17 mouse cellular contexts compared by ENCODE assay signal in the genomic region with DNA sequence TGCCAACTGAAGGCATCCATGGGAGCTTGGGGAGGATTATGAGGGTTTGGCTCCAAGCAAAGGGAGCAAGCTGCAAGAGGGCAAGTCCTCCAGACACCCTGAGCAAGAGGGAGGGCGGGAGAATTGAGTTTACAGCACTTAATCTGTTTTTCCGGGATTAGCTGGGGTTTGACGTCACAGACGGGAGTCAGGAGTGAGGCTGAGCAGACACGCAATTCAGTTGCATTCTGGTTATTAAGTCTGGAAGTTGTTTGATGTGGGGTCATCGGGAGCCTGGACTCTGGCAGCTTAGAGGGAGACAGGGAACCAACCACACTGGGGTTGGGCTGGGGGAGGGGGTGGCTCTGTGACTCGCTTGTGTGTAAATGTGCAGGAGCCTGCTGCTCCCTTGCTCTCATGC. TPM values are rescaled to one million over a fixed set of nuclear protein-coding genes. Genes with fewer than 3 reads are reported as not detected.
DNase-seq lines count a peak whose midpoint lies in the region; ATAC-seq and TF ChIP-seq lines count a peak whose summit lies in the region.
"Had no signal": no experiment of that assay in that cellular context is flagged by ENCODE, and none has a peak within 500 bp of the region (broad histone marks: within the 10 kb centered on the region; RNA-seq: fewer than 3 reads in every experiment).

No protein-coding gene starts in this region.

- DNase-seq in heart, adult 18-20 months: no peak
- peak; percentile 67 for DNase-seq in retina, adult 2 months (ENCODE audit: low read depth, low spot score)
- no peak for DNase-seq in retina, embryonic 14.5 days (ENCODE audit: low spot score)
- peak; percentile 75 for DNase-seq in yolk sac, embryonic 10.5 days (ENCODE audit: low spot score)
- no peak for DNase-seq in right cerebral cortex, postnatal 14 days
- DNase-seq: cerebellum, adult 11 months; kidney, adult 2 months; liver, embryonic 13.5 days; right cerebral cortex, postnatal 4 days; thymus, postnatal 14 days had no signal

- no peaks in the 10 kb centered on the region for H3K36me3 ChIP-seq in heart, embryonic 15.5 days
- no peaks in the 10 kb centered on the region for H3K36me3 ChIP-seq in intestine, postnatal 0 days (ENCODE audit: control insufficient read depth, insufficient read depth)
- H3K36me3 ChIP-seq in hindbrain, embryonic 13.5 days: no peaks in the 10 kb centered on the region
- H3K36me3 ChIP-seq: hindbrain, embryonic 12.5 days; liver, embryonic 13.5 days had no signal

- WGBS in heart, embryonic 15.5 days: 39% methylated on average over 7 of the region's 7 CpGs
- 22% methylated on average over 7 of the region's 7 CpGs for WGBS in intestine, postnatal 0 days
- 73% methylated on average over 7 of the region's 7 CpGs for WGBS in hindbrain, embryonic 13.5 days

- TF ChIP-seq CTCF in intestine, postnatal 0 days (IDR thresholded peaks at IDR 0.05; ENCODE audit: low read depth): no peak

- ATAC-seq in heart, embryonic 15.5 days (replicated peaks; ENCODE audit: insufficient number of reproducible peaks, insufficient read depth, low FRiP score, low read depth): no peak
- ATAC-seq in intestine, postnatal 0 days: no peak
- no peak for ATAC-seq in hindbrain, embryonic 13.5 days (ENCODE audit: low FRiP score)
- ATAC-seq: activated CD4-positive, CD25-positive, alpha-beta regulatory T cell, adult 4 months; CD4-positive, CD25-positive, alpha-beta regulatory T cell, adult 4 months had no signal

- H3K4me2 ChIP-seq in heart, embryonic 15.5 days: no peak overlapping the region
- H3K4me2 ChIP-seq in intestine, postnatal 0 days (replicated peaks; ENCODE audit: low read depth): 0 out of 2 replicates have a peak overlapping the region, but pooled peaks have one; percentile 21
- no peak overlapping the region for H3K4me2 ChIP-seq in hindbrain, embryonic 13.5 days
- H3K4me2 ChIP-seq: hindbrain, embryonic 12.5 days; liver, embryonic 13.5 days had no signal

- no peak overlapping the region for H3K9ac ChIP-seq in heart, embryonic 15.5 days
- H3K9ac ChIP-seq in intestine, postnatal 0 days (ENCODE audit: low read depth, low read length): no peak overlapping the region
- no peak overlapping the region for H3K9ac ChIP-seq in hindbrain, embryonic 13.5 days
- H3K9ac ChIP-seq: hindbrain, embryonic 12.5 days; liver, embryonic 13.5 days had no signal

- no peaks in the 10 kb centered on the region for H3K27me3 ChIP-seq in heart, embryonic 15.5 days
- H3K27me3 ChIP-seq in intestine, postnatal 0 days (replicated peaks; ENCODE audit: control insufficient read depth, insufficient read depth, low read length): no peaks in the 10 kb centered on the region
- H3K27me3 ChIP-seq in hindbrain, embryonic 13.5 days: no peaks in the 10 kb centered on the region
- H3K27me3 ChIP-seq: hindbrain, embryonic 12.5 days; liver, embryonic 13.5 days had no signal

- H3K9me3 ChIP-seq in heart, embryonic 15.5 days (replicated peaks): no peaks in the 10 kb centered on the region
- no peaks in the 10 kb centered on the region for H3K9me3 ChIP-seq in intestine, postnatal 0 days (ENCODE audit: control insufficient read depth)
- H3K9me3 ChIP-seq in hindbrain, embryonic 13.5 days: no peaks in the 10 kb centered on the region
- H3K9me3 ChIP-seq: hindbrain, embryonic 12.5 days; liver, embryonic 13.5 days had no signal

- peak overlapping the region; percentile 34; the same call in 1 of the 2 replicates for H3K27ac ChIP-seq in heart, embryonic 15.5 days
- no peak overlapping the region for H3K27ac ChIP-seq in intestine, postnatal 0 days (ENCODE audit: low read depth, low read length)
- no peak overlapping the region for H3K27ac ChIP-seq in hindbrain, embryonic 13.5 days
- H3K27ac ChIP-seq: hindbrain, embryonic 12.5 days; liver, embryonic 13.5 days had no signal

- H3K4me1 ChIP-seq in heart, embryonic 15.5 days (replicated peaks): peaks cover 64% of the 10 kb centered on the region
- no peaks in the 10 kb centered on the region for H3K4me1 ChIP-seq in intestine, postnatal 0 days (replicated peaks; ENCODE audit: control insufficient read depth, insufficient read depth, low read length)
- H3K4me1 ChIP-seq in hindbrain, embryonic 13.5 days (replicated peaks): peaks cover 33% of the 10 kb centered on the region

- no peak overlapping the region for H3K4me3 ChIP-seq in heart, embryonic 15.5 days
- H3K4me3 ChIP-seq in intestine, postnatal 0 days (ENCODE audit: low read depth, low read length): no peak overlapping the region
- H3K4me3 ChIP-seq in hindbrain, embryonic 13.5 days: no peak overlapping the region
- H3K4me3 ChIP-seq: hindbrain, embryonic 12.5 days; liver, embryonic 13.5 days; myocyte had no signal

RNA-seq across cellular contexts. Expression of a gene that starts 43.6 kb away (rescaled TPM):
- polyA plus RNA-seq in heart, embryonic 15.5 days (2015; fragmentation: Nextera tagmentation; extraction: Ambion mirVana): 67.6 and 75.3 TPM in 2 replicates
- total RNA-seq in heart, adult 18-20 months (2021): 10 to 100 TPM; 36.3 to 37.8 TPM
- polyA plus RNA-seq in intestine, postnatal 0 days (2015; fragmentation: Nextera tagmentation; extraction: Ambion mirVana): 75.5 and 76.9 TPM in 2 replicates
- 71.7 and 75.1 TPM in 2 replicates for polyA plus RNA-seq in hindbrain, embryonic 13.5 days (2015; fragmentation: Nextera tagmentation; extraction: Ambion mirVana)

RNA-seq across cellular contexts. Expression of a gene that starts 47.4 kb away (rescaled TPM):
- polyA plus RNA-seq in heart, embryonic 15.5 days (2015; fragmentation: Nextera tagmentation; extraction: Ambion mirVana): 18.2 and 22.3 TPM in 2 replicates
- 10 to 100 TPM; 15.1 to 17.5 TPM for total RNA-seq in heart, adult 18-20 months (2021)
- 21.3 and 25.0 TPM in 2 replicates for polyA plus RNA-seq in intestine, postnatal 0 days (2015; fragmentation: Nextera tagmentation; extraction: Ambion mirVana)
- 29.4 and 34.0 TPM in 2 replicates for polyA plus RNA-seq in hindbrain, embryonic 13.5 days (2015; fragmentation: Nextera tagmentation; extraction: Ambion mirVana)

Comparison
In these comparisons a context has a peak if more than half of its experiments do, and no peak if none do; other contexts are left out.
1. DNase-seq: peak in retina, adult 2 months (single experiment) and yolk sac, embryonic 10.5 days (single experiment); none in heart, adult 18-20 months (0 of 2), retina, embryonic 14.5 days (single experiment) and right cerebral cortex, postnatal 14 days (single experiment).